Mouse (Mus musculus) embryonic fibroblast, embryonic 13.5 days (primary cell): Measurements from ENCODE around the gene Mafg.
"Not testable (repeated sequence)": the region's sequence is repeated elsewhere in the genome, so short reads cannot be mapped to it uniquely, and the experiment has no call there.

Experiments used
- CTCF ChIP-seq: IDR thresholded peaks from 2 replicates; pipeline ENCODE4 v1.5.1; 2011; ENCODE audit warnings: mild to moderate bottlenecking, control low read depth, low read length, moderate library complexity, borderline replicate concordance; ENCODE audit not compliant: insufficient read depth
- POLR2A ChIP-seq: IDR thresholded peaks from 2 replicates; pipeline ENCODE4 v1.6.1; 2011; ENCODE audit warnings: low read depth, mild to moderate bottlenecking, control low read depth, low read length, moderate library complexity

DNA sequence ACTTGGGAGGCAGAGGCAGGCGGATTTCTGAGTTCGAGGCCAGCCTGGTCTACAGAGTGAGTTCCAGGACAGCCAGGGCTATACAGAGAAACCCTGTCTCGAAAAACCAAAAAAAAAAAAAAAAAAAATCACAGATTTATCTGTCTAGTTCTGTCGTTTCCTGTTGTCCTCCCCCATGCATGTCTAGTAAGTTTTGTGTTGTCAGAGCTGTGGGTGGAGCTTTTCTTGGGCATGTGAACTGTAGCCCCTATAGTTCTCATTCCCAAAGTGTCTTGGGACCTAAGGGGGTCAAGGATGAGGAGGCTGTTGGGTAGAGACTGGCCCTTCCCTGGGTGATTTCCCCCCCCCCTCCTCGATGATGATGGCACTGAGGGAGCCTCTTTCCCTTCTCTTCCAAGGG lies 42.5 kb upstream of the Mafg start:
- TF ChIP-seq POLR2A, CTCF: not testable (repeated sequence)
